Mouse (Mus musculus) ES-Bruce4 (cell line): ENCODE results near the gene Angptl8. TPM values are rescaled to one million over a fixed set of nuclear protein-coding genes. Genes with fewer than 3 reads are reported as not detected.

Source experiments
- H3K27ac ChIP-seq: 2 replicates; pipeline ENCODE4 v1.5.1; 2012; ENCODE audit warnings: low read length, inconsistent platforms; ENCODE audit not compliant: insufficient read depth
- H3K27me3 ChIP-seq: 2 replicates; pipeline ENCODE4 v1.6.1; 2012; ENCODE audit warnings: mild to moderate bottlenecking, low read length, inconsistent platforms; ENCODE audit not compliant: control insufficient read depth, poor library complexity, insufficient read depth, severe bottlenecking
- H3K36me3 ChIP-seq: 2 replicates; pipeline ENCODE4 v1.6.1; 2012; ENCODE audit warnings: inconsistent platforms, mild to moderate bottlenecking, low read length, moderate library complexity; ENCODE audit not compliant: control insufficient read depth, poor library complexity, insufficient read depth, severe bottlenecking
- H3K4me1 ChIP-seq: one replicate; pipeline ENCODE4 v1.8.1; 2011; ENCODE audit warnings: low read length; ENCODE audit not compliant: control insufficient read depth, insufficient read depth
- H3K4me3 ChIP-seq: 2 replicates; pipeline ENCODE4 v1.5.1; 2011; ENCODE audit warnings: low read depth, mild to moderate bottlenecking, low read length
- H3K9ac ChIP-seq: 2 replicates; pipeline ENCODE4 v1.6.1; 2012; ENCODE audit warnings: low read depth, mild to moderate bottlenecking, inconsistent platforms; ENCODE audit not compliant: poor library complexity, severe bottlenecking
- H3K9me3 ChIP-seq: replicated peaks from 2 replicates; pipeline ENCODE4 v1.6.1; 2012; ENCODE audit warnings: mild to moderate bottlenecking, low read length, inconsistent platforms; ENCODE audit not compliant: control insufficient read depth, poor library complexity, insufficient read depth, severe bottlenecking
- CTCF ChIP-seq: IDR thresholded peaks from one replicate; pipeline ENCODE4 v1.8.1; 2011; ENCODE audit warnings: low read depth, low read length
- EP300 ChIP-seq: IDR thresholded peaks from 2 replicates; pipeline ENCODE4 v1.6.1; 2011; ENCODE audit warnings: low read depth, low read length; ENCODE audit not compliant: insufficient read depth
- POLR2A ChIP-seq: IDR thresholded peaks from one replicate; pipeline ENCODE4 v1.8.1; 2011; ENCODE audit warnings: low read length; ENCODE audit not compliant: insufficient read depth
- polyA plus RNA-seq: library from polyadenylated mRNA; stranded (reverse); fragments of >200 nt; gene quantifications from 2 replicates; pipeline ENCODE4 v1.2.4, GENCODE M21; 2011; ENCODE audit warnings: low read depth; ENCODE audit not compliant: missing spikeins, insufficient read depth, insufficient read length

Gene Angptl8
- polyA plus RNA-seq, 1 experiment: not detected

DNA sequence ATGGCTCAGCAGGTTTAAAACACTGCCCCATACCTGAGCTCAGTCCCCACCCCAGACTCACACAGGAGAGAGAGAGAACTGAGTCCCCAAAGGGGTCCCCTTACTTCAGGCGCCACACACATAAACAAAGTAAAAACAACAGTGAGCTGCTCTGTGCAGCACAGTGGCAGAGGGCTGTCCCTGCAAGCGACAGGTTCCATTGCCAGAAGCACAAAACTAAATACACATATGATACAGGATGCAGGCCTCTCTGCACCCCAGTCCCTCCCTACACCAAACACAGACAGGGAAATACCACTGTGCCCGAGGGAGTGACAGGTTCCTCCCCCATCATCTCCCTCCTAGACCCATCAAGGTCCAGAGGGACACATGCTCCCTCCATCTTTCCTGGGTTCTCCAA, 12.1 kb downstream of the Angptl8 start:
- H3K9me3 ChIP-seq: no peaks in the 10 kb centered on the region
- peak overlapping the region; percentile 88 for H3K27ac ChIP-seq
- no peak for TF ChIP-seq CTCF
- TF ChIP-seq EP300: no peak
- no peak for TF ChIP-seq POLR2A
- H3K4me3 ChIP-seq: peak overlapping the region; percentile 73
- peaks cover 34% of the 10 kb centered on the region for H3K36me3 ChIP-seq
- H3K27me3 ChIP-seq: no peaks in the 10 kb centered on the region
- H3K4me1 ChIP-seq: peaks cover 11% of the 10 kb centered on the region
- peak overlapping the region; percentile 51 for H3K9ac ChIP-seq

DNA sequence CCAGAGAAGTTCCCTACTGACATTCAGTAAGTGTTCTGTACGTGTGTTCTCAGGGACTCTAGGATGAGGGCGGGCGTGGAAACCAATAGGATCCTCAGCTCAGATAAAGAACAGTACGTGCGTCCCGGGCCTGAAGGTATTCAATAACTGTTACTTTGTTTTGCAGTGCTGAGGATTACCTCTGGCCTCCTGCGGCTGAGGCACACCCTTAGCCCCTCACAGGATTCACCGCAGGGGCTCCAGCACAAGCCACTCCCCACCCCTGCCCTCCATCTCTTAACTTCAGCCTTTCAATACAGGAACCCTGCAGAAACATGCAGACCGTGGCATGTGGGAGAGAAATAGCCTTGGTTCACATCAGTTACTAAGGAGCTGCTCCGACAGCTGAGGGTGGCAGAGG, 12.6 kb downstream of the Angptl8 start:
- peak overlapping the region; percentile 73 for H3K4me3 ChIP-seq
- peak overlapping the region; percentile 88 for H3K27ac ChIP-seq
- H3K9me3 ChIP-seq: no peaks in the 10 kb centered on the region
- peaks cover 9% of the 10 kb centered on the region for H3K4me1 ChIP-seq
- TF ChIP-seq POLR2A: no peak
- TF ChIP-seq EP300: peak; percentile 83
- no peak for TF ChIP-seq CTCF
- peak overlapping the region; percentile 13 for H3K9ac ChIP-seq
- no peaks in the 10 kb centered on the region for H3K27me3 ChIP-seq
- H3K36me3 ChIP-seq: peaks cover 29% of the 10 kb centered on the region

DNA sequence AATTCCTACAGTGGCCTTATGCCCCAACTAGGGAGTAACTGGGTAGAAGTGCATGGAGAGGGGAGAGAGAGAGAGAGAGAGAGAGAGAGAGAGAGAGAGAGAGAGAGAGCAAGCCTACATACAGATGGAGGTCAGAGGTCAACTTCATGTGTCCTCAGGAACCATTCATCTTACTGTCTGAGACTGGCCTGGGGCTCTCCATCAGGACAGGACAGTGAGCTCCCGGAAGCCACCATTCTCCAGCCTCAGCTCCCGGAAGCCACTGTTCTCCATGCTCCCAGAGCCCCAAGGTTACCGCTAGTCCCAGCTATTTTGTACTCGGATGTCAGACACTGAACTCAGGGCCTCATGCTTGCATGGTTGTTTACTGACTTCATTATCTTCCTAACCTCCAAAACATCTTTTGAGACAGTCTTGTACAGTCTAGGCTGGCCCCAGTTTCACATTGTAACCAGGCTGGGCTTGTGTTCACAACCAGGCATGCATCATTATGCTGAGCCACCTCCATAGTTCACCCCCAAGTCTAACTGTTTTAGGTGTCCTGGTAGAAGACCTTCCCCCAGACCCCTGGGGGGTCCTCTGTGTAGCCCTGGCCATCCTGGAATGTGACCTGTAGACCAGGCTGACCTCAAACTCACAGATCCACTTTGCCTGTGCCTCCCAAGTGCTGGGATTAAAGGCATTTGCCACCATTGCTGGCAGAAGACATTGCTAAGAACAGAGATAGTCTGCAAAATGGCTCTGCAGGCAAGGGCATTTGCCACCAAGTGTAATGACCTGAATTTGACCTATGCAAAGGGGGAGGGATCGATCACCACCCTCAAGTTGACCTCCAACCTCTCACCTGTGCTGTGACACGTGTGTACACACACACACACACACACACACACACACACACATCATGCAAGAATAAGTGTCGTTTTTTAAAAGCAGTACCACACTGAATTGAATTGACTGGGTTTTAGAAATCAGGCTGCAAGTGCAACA, 14.7 kb downstream of the Angptl8 start:
- H3K9me3 ChIP-seq: no peaks in the 10 kb centered on the region
- H3K4me1 ChIP-seq: peaks cover 9% of the 10 kb centered on the region
- peaks cover 10% of the 10 kb centered on the region for H3K36me3 ChIP-seq
- TF ChIP-seq POLR2A (no peak), CTCF (no peak), EP300 (peak; percentile 88)
- peak overlapping the region; percentile 49 for H3K4me3 ChIP-seq
- peak overlapping the region; percentile 68 for H3K27ac ChIP-seq
- no peak overlapping the region for H3K9ac ChIP-seq
- no peaks in the 10 kb centered on the region for H3K27me3 ChIP-seq

DNA sequence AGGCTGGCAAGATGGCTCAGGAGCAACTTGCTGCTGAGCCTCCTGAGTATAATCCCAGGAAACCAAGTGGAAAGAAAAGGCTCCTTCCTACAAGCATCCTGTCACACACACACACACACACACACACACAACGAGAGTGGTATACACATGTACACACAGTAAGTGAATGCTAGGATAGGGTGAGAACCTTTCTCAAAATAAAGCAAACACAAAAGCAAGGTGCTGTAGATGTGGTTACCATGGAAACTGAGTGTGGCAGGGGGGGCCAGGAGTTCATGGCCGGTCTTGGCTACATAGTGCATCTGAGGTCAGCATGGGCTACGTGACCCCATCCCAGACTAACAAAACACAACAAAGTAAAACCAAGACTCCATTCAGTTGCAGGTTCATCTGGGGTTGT, 15.8 kb downstream of the Angptl8 start:
- no peaks in the 10 kb centered on the region for H3K9me3 ChIP-seq
- peak overlapping the region; percentile 93; the same call in 1 of the 2 replicates for H3K9ac ChIP-seq
- peaks cover 10% of the 10 kb centered on the region for H3K4me1 ChIP-seq
- peaks cover 4% of the 10 kb centered on the region for H3K36me3 ChIP-seq
- H3K27ac ChIP-seq: peak overlapping the region; percentile 22
- no peaks in the 10 kb centered on the region for H3K27me3 ChIP-seq
- peak overlapping the region; percentile 83 for H3K4me3 ChIP-seq
- TF ChIP-seq CTCF (no peak), EP300 (no peak), POLR2A (no peak)

DNA sequence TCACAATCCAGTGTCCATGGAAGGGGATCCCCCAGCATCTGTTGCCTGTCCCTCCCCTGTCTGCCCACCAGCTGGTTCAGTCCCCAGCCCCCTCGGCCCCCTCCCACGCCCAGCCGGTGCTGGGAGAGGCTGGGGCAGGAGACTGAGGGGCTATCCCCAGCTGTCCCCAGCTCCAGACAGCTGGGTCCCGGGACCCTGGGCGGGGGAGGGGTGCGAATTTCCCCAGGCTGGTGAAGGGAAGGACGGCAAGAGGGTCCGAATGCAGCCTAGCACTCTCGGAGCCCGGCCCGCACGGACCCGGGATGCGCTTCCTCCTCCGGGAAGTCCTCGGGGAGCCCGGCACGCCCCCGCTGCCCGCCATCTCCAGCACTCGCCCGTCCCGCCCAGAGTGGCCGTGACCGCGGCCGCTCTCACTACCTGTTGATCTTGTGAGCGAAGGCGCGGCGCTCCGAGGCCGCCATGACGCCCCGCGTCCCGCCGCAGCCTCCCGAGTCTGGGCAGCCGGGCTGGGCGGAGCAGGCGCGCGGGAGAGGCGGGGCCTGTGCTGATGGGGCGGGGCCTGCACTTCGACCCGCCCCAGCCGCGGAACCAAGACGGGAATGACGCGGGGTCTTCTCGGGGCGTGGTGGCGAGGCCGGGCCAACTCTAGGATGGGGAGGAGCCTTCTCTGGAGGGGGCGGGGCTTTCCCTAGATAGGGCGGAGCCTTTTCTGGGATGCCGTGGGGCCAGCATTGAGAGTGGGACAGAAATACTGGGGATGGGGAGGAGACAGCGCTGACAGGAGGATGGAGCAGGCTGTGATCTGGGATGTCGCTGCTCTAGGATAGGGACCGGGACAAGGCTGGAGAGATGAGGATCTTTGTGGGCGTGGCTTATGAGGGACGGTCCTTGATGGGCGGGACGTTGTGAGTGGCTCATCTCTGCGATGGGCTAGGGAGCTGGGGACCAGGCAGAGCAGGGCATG, 17.1 kb downstream of the Angptl8 start, which contains the start of gene Dock6:
Gene Dock6, minus strand, starts transcription at position 508 of the 964 bp plus-strand sequence.
- Histone ChIP-seq H3K4me3 (peak within 1 kb of the TSS; percentile 83), H3K4me1 (peaks cover 8% of the 10 kb centered on the region), H3K9ac (peak within 1 kb of the TSS; percentile 93), H3K36me3 (no peaks in the 10 kb centered on the region), H3K27me3 (no peaks in the 10 kb centered on the region), H3K9me3 (no peaks in the 10 kb centered on the region), H3K27ac (peak within 1 kb of the TSS; percentile 13)
- TF ChIP-seq POLR2A: peak; percentile 52
- TF ChIP-seq CTCF: no peak
- peak; percentile 31; the same call in 1 of the 2 replicates for TF ChIP-seq EP300
